Mouse (Mus musculus): ENCODE measurements around the gene Erf.

GRCm38 (mm10) chr7:25214172-25214571 lies 36.4 kb downstream of the Erf start:
- TF ChIP-seq POLR2A (IDR thresholded peaks at IDR 0.05; ENCODE audit: low read depth, low read length) (no peak), CTCF (conservative IDR thresholded peaks at IDR 0.05; ENCODE audit: insufficient read depth, insufficient read length, low read depth, low read length) (no peak)

Data from kidney, adult 2 months (tissue).